Mouse (Mus musculus): ENCODE measurements around the gene C1qa.

DNA sequence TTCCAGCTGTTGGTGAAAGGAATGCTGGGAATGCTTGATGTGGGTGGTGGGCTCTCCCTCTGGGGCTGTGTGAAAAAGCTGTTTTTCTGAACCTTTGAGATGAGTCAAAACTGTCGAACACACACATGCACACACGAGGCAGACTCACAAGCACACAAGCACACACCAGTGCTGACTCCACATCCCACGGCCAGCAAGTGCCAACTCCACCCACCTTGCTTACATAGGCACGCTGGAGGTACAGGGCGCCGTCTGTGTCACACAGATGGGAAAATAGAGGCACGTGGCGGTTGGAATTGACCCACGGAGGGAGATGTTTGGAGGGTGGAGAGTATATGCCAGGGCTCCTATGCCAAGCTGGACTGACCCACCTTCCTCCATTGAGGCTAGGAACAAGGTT, 13.2 kb upstream of the C1qa start:
- TF ChIP-seq CTCF (IDR thresholded peaks at IDR 0.05; ENCODE audit: control insufficient read depth, insufficient read depth, insufficient replicate concordance, low read depth, low read length) (no peak), POLR2A (IDR thresholded peaks at IDR 0.05; ENCODE audit: control insufficient read depth, low read depth, low read length) (no peak)

Measured in testis, adult 2 months (tissue).